Mouse (Mus musculus): ENCODE measurements at regions not wholly inside any gene's neighbourhood (a gene's known extent, or its start where the extent isn't known, plus 50 kb on each side); places are given as distances from the start of the nearest gene placed in this dataset.

DNA sequence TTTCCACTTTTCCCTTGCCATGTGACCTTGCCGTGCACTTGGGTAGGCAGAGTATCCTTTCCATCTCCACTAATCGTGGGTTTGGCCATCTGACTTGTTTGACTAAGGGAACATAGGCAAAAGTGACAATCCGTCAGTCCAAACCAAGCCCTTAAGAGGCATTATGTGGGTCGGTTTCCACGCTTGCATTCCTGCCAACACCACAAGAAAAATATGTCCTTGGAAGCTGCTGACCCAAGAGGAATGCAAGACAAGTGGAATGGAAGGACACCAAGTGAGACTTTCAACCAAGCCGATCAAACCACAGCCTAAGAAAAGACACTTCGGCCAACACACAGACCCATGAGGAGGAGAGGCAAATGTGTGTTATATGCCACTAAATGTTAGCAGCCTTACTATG, 73.3 kb downstream of the Cartpt start:
- TF ChIP-seq CTCF (IDR thresholded peaks at IDR 0.05; ENCODE audit: extremely low read depth, insufficient read depth, insufficient read length, insufficient replicate concordance) = no peak
- no peak for TF ChIP-seq POLR2A (IDR thresholded peaks at IDR 0.05; ENCODE audit: low read depth, low read length)
